Mouse (Mus musculus) olfactory bulb, adult 2 months (tissue): ENCODE results near the gene Nucb1. TPM values are rescaled to one million over a fixed set of nuclear protein-coding genes. Genes with fewer than 3 reads are reported as not detected.
A peak's percentile ranks its signal among the peaks of the same experiment; 100 is the strongest.

Source experiments
- H3K27ac ChIP-seq: fragments of 200-500 bp; 2 replicates; pipeline ENCODE4 v1.5.1; 2012; ENCODE audit warnings: low read depth, low read length; ENCODE audit not compliant: insufficient read depth
- H3K4me1 ChIP-seq: fragments of 200-500 bp; 2 replicates; pipeline ENCODE4 v1.6.1; 2012; ENCODE audit warnings: low read length; ENCODE audit not compliant: control insufficient read depth, insufficient read depth
- H3K4me3 ChIP-seq: fragments of 200-500 bp; 2 replicates; pipeline ENCODE4 v1.5.1; 2012; ENCODE audit warnings: mild to moderate bottlenecking, low read depth, low read length, moderate library complexity; ENCODE audit not compliant: insufficient read depth
- CTCF ChIP-seq: fragments of 200-500 bp; IDR thresholded peaks from 2 replicates; pipeline ENCODE4 v1.5.1; 2012; ENCODE audit warnings: low read depth, mild to moderate bottlenecking, low read length, moderate library complexity; ENCODE audit not compliant: insufficient read depth
- POLR2A ChIP-seq: fragments of 200-500 bp; IDR thresholded peaks from 2 replicates; pipeline ENCODE4 v1.6.1; 2012; ENCODE audit warnings: mild to moderate bottlenecking, low read depth, low read length, moderate library complexity; ENCODE audit not compliant: insufficient read depth
- WGBS: fragments of 180-500 bp; shearing (Covaris S2); methylation state at CpG from one replicate; pipeline ENCODE4 v1.1.7; 2018; 5-methylcytosine and 5-hydroxymethylcytosine counted together
- polyA plus RNA-seq: library from polyadenylated mRNA; stranded (reverse); fragments of >200 nt; gene quantifications from 2 replicates; pipeline ENCODE4 v1.2.4, GENCODE M21; 2012; ENCODE audit warnings: low replicate concordance; ENCODE audit not compliant: missing spikeins, insufficient read depth, insufficient read length

Gene Nucb1
- polyA plus RNA-seq, 1 experiment: not detected

- Histone ChIP-seq H3K4me1 (peaks cover 8% of the 10 kb centered on the region), H3K27ac (no peak overlapping the region), H3K4me3 (no peak overlapping the region)
- 84% methylated on average over 9 of the region's 9 CpGs for WGBS
- no peak for TF ChIP-seq CTCF
- TF ChIP-seq POLR2A: no peak
These were observed 15.7 kb downstream of the Nucb1 start for GRCm38 (mm10) chr7:45494548-45494947.

- Histone ChIP-seq H3K4me1 (peaks cover 21% of the 10 kb centered on the region), H3K27ac (no peak overlapping the region), H3K4me3 (no peak overlapping the region)
- 85% methylated on average over 5 of the region's 5 CpGs for WGBS
- no peak for TF ChIP-seq CTCF
- TF ChIP-seq POLR2A: no peak
These were observed 17.3 kb downstream of the Nucb1 start for GRCm38 (mm10) chr7:45492951-45493350.

GRCm38 (mm10) chr7:45492225-45492844 is 17.9 kb downstream of the Nucb1 start:
- TF ChIP-seq CTCF (no peak), POLR2A (no peak)
- 96% methylated on average over 8 of the region's 8 CpGs for WGBS
- no peak overlapping the region for H3K27ac ChIP-seq

GRCm38 (mm10) chr7:45491264-45491663 is 18.9 kb downstream of the Nucb1 start:
- H3K4me3 ChIP-seq: no peak overlapping the region
- 16% methylated on average over 3 of the region's 3 CpGs for WGBS
- no peak for TF ChIP-seq CTCF
- no peak for TF ChIP-seq POLR2A
- H3K4me1 ChIP-seq: peaks cover 23% of the 10 kb centered on the region
- H3K27ac ChIP-seq: no peak overlapping the region

More at GRCm38 (mm10) chr7:45492225-45492844, 17.9 kb downstream of the Nucb1 start:
- no peak overlapping the region for H3K4me3 ChIP-seq
- H3K4me1 ChIP-seq: peaks cover 23% of the 10 kb centered on the region

- H3K4me3 ChIP-seq: no peak overlapping the region
- no peak overlapping the region for H3K27ac ChIP-seq
- 27% methylated on average over 9 of the region's 9 CpGs for WGBS
- peaks cover 23% of the 10 kb centered on the region for H3K4me1 ChIP-seq
- TF ChIP-seq CTCF (no peak), POLR2A (no peak)
These were observed 19.4 kb downstream of the Nucb1 start for GRCm38 (mm10) chr7:45490822-45491221.

GRCm38 (mm10) chr7:45489578-45489977 is 20.6 kb downstream of the Nucb1 start:
- Histone ChIP-seq H3K4me1 (peaks cover 23% of the 10 kb centered on the region), H3K27ac (no peak overlapping the region), H3K4me3 (no peak overlapping the region)
- no peak for TF ChIP-seq POLR2A
- TF ChIP-seq CTCF: no peak
- 89% methylated on average over 7 of the region's 7 CpGs for WGBS

GRCm38 (mm10) chr7:45488293-45489204 is 21.7 kb downstream of the Nucb1 start, which contains the start of gene Dhdh:
Gene Dhdh, minus strand, starts transcription at chr7:45488805.
- 9% methylated on average over 38 of the region's 38 CpGs for WGBS
- H3K4me3 ChIP-seq: peak within 1 kb of the TSS; percentile 49
- H3K27ac ChIP-seq: peak within 1 kb of the TSS; percentile 73
- peaks cover 23% of the 10 kb centered on the region for H3K4me1 ChIP-seq
- TF ChIP-seq POLR2A (peak; percentile 60; the same call in 1 of the 2 replicates), CTCF (no peak)

GRCm38 (mm10) chr7:45487861-45488292 is 22.3 kb downstream of the Nucb1 start:
- WGBS: 40% methylated on average over 11 of the region's 11 CpGs
- Histone ChIP-seq H3K4me1 (peaks cover 23% of the 10 kb centered on the region), H3K4me3 (peak overlapping the region; percentile 9; the same call in 1 of the 2 replicates), H3K27ac (no peak overlapping the region)
- TF ChIP-seq CTCF (no peak), POLR2A (no peak)
